Mouse (Mus musculus) heart, adult 9 months (tissue): ENCODE measurements around the gene Stx19.
A peak's percentile ranks its signal among the peaks of the same experiment; 100 is the strongest.

Experiments
- DNase-seq, 2 experiments: peaks; one replicate each; pipeline ENCODE4 v3.0.0; 2022; ENCODE audit warnings: low spot score in 2 of 2

The Stx19 gene

DNA sequence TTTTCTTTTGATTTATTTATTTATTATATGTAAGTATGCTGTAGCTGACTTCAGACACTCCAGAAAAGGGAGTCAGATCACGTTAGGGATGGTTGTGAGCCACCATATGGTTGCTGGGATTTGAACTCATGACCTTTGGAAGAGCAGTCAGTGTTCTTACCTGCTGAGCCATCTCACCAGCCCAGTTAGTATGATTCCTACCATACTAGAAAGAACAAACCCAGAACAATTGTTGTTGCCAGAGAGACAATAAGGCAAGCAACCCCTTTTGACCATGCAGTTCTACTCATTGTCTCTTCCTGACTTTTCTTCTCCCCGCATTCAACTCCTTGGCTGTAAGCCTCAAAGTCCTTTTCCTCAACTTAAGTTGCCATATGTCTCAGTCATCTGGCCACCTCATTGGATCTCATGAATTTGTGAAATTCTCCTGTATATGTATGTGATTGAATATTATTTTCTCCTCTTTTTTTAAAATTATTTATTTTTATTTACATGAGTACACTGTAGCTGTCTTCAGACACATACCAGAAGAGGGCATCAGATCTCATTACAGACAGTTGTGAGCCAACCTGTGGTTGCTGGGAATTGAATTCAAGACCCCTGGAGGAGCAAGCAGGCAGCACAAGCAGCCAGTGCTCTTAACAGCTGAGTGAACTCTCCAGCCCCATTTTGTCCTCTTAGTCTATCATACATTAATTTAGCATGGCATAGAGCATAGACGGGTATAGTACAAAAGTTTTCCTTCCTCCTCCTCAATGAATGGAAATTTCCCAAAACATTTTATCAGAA lies 38.2 kb downstream of the Stx19 start:
- no peak for DNase-seq

DNA sequence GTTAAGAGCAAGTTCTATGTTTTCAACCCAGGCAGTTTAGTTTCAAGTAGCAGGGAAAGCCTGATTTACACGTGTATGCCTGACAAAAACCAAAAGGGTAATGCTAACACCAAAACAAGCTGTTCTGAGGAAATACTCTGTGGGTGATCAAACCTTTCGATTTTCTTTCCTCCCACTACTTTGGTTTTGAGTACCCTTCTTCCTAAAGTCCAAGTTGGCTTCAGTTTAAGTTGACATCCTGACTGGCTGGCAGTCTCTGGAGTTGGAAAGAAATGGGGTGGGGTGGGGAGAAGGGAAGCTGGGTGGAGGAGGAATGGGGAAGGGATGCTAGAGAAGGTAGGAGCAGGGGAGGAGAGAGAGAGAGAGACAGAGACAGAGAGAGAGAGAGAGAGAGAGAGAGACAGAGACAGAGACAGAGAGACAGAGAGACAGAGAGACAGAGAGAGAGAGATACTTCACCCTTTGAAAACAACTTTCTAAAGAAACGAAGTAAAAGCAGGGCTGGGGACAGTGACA lies 39.2 kb downstream of the Stx19 start:
- DNase-seq = no peak

DNA sequence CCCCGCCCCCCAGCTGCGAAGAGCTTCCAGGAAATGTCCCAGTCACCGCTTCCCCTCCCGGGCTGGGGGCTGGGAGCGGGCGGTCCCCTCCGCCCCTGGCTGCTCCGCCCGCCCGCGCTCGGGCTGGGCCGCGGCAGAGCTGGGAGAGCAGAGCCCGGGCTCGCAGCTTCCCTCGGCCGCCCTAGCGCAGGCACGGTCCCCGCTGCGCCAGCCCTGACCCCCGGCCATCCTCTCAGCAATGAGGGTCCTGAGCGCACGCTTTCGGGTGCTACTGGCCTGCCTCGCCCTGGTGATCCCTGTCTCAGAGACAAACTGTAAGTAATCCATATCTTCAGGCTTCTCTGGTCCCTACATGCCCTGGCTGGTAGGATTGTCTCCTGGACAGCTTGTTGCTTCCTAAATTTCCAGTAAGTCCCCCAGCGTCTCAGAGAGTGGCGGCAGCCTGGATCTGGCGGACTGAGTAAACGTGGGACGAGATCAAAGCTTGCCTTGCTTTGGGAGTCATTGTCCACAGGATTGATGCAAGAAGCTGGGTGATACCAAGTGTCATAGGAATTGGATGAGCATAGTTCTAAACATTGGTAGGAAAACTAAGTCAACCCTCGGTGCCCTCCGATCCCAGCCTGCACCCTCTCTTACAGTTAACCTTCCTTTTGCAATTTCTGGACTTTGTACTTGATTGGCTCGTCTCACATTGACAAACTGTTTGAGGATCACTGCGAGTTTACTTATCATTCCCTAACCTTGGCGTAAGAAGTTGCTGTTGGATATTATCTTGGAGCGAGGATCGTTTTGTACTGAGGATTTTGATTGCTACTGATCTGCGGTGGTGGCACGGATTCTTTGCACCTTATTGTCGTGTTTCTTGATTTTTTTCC lies 40.0 kb downstream of the Stx19 start, which contains the start of gene Pros1:
TSS of gene Pros1 (plus strand) at position 117 of the 878 bp plus-strand sequence.
- peak; percentile 74 to 75 for DNase-seq

DNA sequence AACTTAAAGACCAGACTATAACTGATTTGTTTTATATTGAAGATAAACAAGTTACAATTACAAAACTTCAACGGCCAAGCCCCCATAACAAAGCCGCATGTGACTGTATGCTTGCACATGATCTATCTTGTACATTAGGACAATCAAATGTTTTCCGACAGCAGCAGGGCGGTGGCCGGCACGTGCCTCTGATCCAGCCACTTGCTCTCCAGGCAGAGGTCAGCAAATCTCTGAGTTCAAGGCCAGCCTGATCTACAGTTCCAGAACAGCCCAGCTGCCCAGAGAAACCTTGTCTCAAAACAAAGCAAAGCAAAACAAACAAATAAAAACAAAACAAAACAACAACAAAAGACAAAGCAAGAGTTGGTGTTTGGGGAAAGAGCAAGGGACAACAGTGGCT lies 40.9 kb downstream of the Stx19 start:
- DNase-seq = no peak

DNA sequence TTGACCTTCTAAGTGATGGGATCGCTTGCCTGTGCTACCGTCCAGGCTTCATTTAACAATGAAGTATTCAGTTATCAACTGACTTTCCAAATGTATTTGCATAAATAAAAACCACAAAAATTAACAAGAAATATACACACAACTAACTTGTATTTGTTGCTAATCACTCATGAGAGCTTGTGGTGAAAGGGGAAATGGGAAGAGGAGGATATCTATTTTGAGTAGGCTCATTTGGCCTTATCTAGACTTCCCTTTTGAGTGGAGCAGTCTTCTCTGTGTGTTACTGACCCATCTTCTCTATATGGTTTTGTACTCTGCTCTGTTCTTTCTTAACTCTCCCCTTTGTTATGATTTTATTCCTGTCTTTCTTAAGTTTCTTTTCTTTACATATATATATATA lies 41.8 kb downstream of the Stx19 start:
- no peak for DNase-seq

DNA sequence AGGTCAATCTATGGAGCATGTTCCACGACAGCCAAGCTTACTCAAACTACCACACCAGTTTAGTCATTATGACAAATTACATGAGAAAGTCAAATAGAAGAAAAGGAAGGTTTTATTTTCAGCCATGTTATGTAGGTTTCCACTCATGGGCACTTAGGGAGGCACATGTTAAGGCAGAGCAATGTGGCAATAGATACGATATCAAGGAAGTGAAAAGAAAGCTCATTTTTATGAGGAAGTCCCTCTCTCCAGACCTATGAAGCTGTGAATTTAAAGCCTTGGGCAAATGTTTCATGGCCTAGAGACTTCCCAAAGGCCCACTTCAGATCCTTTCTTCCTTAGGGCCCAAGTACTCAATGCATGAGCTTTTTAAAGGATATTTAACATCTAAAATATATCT lies 43.0 kb downstream of the Stx19 start:
- no peak for DNase-seq

DNA sequence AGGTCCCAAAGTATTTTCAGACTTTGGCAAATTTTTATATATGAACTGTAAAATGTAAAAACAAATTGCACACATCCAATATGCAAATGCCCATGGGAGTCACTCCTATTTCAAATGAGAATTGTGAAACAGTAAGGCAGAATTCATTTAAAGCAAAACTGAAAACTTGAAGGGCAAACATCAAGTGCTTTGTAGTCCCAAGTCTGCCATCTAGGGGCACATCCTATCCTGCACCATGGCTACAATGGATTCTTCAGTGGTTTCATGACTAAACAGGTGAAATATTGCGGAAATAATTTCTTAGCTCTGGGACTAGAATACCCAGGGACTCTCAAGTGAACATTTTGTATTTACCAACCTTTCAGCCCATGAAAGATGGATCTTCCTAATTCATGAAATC lies 43.5 kb downstream of the Stx19 start:
- DNase-seq = no peak

DNA sequence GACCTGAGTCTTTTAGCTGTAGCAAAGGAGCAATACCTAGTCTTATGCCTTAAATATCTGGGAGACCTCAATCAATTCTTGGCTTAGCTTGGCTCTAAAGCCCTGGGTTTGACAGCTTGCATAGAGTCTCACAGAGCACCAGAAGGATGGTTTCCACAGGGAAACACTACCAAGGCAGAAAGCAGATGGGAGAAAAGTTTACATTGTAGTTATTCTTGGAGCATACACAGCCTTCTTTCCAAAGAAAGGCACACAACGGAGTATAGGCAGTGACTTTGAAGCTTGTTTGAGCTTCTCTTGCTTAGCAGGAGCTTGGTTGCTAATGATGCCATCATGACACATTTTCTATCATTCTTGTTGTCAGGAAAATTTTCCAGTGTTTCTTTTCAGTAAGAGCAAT lies 45.7 kb downstream of the Stx19 start:
- no peak for DNase-seq

DNA sequence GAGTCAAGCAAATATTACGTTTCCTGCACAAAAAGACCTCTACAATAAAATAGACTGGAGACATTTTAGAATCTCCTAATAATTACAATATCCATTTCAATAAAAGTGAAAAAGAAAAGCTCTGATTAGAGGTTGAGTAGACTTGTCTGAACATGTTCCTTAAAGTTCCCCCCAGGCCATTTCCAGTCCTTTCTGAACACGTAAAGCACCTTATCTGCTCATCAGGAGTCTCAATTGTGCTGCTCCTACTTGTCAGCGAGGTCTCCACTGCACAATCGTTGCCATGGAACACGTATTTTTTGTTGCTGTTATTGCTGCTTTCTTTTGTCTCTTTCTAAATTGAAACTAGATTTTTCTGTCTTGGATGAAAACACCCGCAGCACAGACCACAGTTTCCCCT lies 47.0 kb downstream of the Stx19 start:
- DNase-seq = no peak

DNA sequence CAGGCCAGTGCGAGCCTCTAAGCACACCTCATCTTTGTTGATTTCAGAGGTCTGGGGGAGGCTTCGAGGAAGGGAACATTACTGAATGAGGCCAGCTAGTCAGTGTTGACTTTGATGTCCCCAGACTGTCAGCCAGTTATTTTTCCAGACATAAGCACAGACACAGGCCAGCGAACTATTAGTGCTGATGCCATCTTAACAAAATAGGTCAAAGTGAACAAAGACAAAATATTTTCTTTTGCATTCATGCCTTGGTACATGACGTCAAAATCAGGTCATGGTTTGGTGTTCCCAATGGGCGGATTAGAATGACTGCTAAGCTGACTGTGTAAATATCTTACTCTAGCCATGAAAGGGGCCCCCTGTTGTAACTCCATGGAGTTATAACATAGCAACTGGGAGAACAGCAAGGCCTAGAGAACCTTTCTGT lies 58.2 kb downstream of the Stx19 start:
- no peak for DNase-seq

DNA sequence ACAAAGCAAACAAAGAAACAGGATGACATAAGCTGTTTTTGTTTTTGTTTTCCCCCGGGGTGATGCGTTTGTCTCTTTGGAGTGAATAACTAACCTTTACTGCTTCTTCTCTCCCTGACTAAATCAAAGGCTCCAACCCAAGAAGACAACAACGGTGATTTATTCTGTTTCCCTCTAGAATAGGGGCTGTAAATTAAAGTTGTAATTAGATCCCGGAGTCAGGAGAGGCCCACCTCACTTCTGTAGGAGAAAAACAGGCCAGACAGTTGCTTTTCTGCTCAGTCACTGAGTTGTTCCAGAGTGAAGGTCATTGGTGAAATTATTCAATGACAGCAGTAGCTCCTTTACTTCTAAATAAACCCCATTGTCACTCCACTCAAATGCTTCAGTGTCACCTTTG lies 58.7 kb downstream of the Stx19 start:
- no peak for DNase-seq
